In the genomic region with DNA sequence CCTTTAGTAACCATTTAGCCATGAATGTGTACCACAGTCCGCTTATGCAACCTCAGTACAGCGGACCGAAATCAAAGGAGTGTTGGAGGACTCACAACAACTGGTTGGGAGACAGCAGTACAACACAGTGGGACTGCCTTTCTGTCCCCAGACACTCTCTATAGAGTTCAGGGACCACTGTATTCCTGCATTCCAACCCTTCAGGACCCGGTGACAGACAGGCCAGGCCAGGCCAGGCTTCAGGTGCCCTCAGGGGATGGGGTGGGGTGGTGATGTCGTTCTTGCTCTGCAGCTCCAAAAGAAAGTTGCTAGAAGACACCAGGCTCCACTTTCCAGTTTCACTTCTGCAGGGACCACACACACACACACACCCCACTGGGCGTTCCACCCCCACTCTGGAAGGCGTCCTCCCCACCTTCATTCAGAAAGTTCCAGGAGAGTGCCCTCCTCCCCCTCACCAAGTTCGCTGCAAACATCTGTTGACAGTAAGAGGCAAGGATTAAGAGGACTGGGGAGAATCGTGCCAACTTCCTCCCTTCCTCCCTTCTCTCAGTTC, we compare ENCODE assay signal across 10 mouse cellular contexts. TPM values are rescaled to one million over a fixed set of nuclear protein-coding genes. Genes with fewer than 3 reads are reported as not detected.
DNase-seq lines count a peak whose midpoint lies in the region; ATAC-seq and TF ChIP-seq lines count a peak whose summit lies in the region.
"Had no signal": no experiment of that assay in that cellular context is flagged by ENCODE, and none has a peak within 500 bp of the region (broad histone marks: within the 10 kb centered on the region; RNA-seq: fewer than 3 reads in every experiment).

No protein-coding gene starts in this region.

- no peak for DNase-seq in forebrain, embryonic 10.5 days (ENCODE audit: extremely low spot score, low spot score)
- no peak for DNase-seq in forebrain, postnatal 0 days
- no peak for DNase-seq in liver, embryonic 11.5 days (ENCODE audit: low spot score)
- no peak for DNase-seq in liver
- DNase-seq in embryonic facial prominence, embryonic 11.5 days (ENCODE audit: low spot score) = peak; percentile 18
- no peak for DNase-seq in hindbrain, embryonic 11.5 days (ENCODE audit: low spot score)
- no peak for DNase-seq in layer of hippocampus, adult 18-20 months (ENCODE audit: low spot score in 2 of 2)
- DNase-seq: kidney, adult 9 months had no signal

- WGBS in forebrain, embryonic 10.5 days = 29% methylated on average over 9 of the region's 9 CpGs
- 31% methylated on average over 9 of the region's 9 CpGs for whole genome bisulfite sequencing in forebrain, postnatal 0 days
- 45% methylated on average over 9 of the region's 9 CpGs for WGBS in liver, embryonic 11.5 days
- 26% methylated on average over 9 of the region's 9 CpGs for WGBS in embryonic facial prominence, embryonic 11.5 days
- whole genome bisulfite sequencing in hindbrain, embryonic 11.5 days = 31% methylated on average over 9 of the region's 9 CpGs

- no peak for TF ChIP-seq CTCF in forebrain, postnatal 0 days (IDR thresholded peaks at IDR 0.05; ENCODE audit: low read depth)

- H3K4me2 ChIP-seq in forebrain, postnatal 0 days (ENCODE audit: low read depth) = no peak overlapping the region
- H3K4me2 ChIP-seq in liver, embryonic 11.5 days = peak overlapping the region; percentile 21; the same call in 1 of the 2 replicates
- H3K4me2 ChIP-seq in embryonic facial prominence, embryonic 11.5 days (ENCODE audit: low read depth, low read length) = no peak overlapping the region
- no peak overlapping the region for H3K4me2 ChIP-seq in hindbrain, embryonic 11.5 days (replicated peaks; ENCODE audit: low read depth, low read length)
- H3K4me2 ChIP-seq: midbrain, embryonic 11.5 days had no signal

- no peaks in the 10 kb centered on the region for H3K9me3 ChIP-seq in forebrain, embryonic 10.5 days
- H3K9me3 ChIP-seq in forebrain, postnatal 0 days (ENCODE audit: low read length) = no peaks in the 10 kb centered on the region
- H3K9me3 ChIP-seq in liver, embryonic 11.5 days (ENCODE audit: control insufficient read depth, low read length) = no peaks in the 10 kb centered on the region
- H3K9me3 ChIP-seq in embryonic facial prominence, embryonic 11.5 days (replicated peaks; ENCODE audit: control insufficient read depth, low read length) = no peaks in the 10 kb centered on the region
- no peaks in the 10 kb centered on the region for H3K9me3 ChIP-seq in megakaryocyte, embryonic 14.5 days
- H3K9me3 ChIP-seq in hindbrain, embryonic 11.5 days (ENCODE audit: control insufficient read depth, low read length) = no peaks in the 10 kb centered on the region

- H3K36me3 ChIP-seq in forebrain, embryonic 10.5 days (replicated peaks) = no peaks in the 10 kb centered on the region
- no peaks in the 10 kb centered on the region for H3K36me3 ChIP-seq in forebrain, postnatal 0 days (ENCODE audit: insufficient read depth)
- H3K36me3 ChIP-seq in liver, embryonic 11.5 days (ENCODE audit: control insufficient read depth, insufficient read depth, low read length) = no peaks in the 10 kb centered on the region
- H3K36me3 ChIP-seq in embryonic facial prominence, embryonic 11.5 days (replicated peaks; ENCODE audit: control insufficient read depth, insufficient read depth, low read depth, low read length) = no peaks in the 10 kb centered on the region
- no peaks in the 10 kb centered on the region for H3K36me3 ChIP-seq in megakaryocyte, embryonic 14.5 days (replicated peaks; ENCODE audit: low read length)
- no peaks in the 10 kb centered on the region for H3K36me3 ChIP-seq in hindbrain, embryonic 11.5 days (ENCODE audit: control insufficient read depth, insufficient read depth, low read length)

- peak overlapping the region; percentile 49; the same call in 1 of the 2 replicates for H3K27ac ChIP-seq in forebrain, embryonic 10.5 days
- H3K27ac ChIP-seq in forebrain, postnatal 0 days (ENCODE audit: low read depth, low read length) = no peak overlapping the region
- H3K27ac ChIP-seq in liver, embryonic 11.5 days (ENCODE audit: low read depth, low read length) = no peak overlapping the region
- no peak overlapping the region for H3K27ac ChIP-seq in embryonic facial prominence, embryonic 11.5 days (replicated peaks; ENCODE audit: low read depth, low read length)
- H3K27ac ChIP-seq in hindbrain, embryonic 11.5 days (ENCODE audit: low read depth, low read length) = no peak overlapping the region

- H3K4me1 ChIP-seq in forebrain, embryonic 10.5 days = peaks cover 14% of the 10 kb centered on the region
- H3K4me1 ChIP-seq in forebrain, postnatal 0 days (ENCODE audit: insufficient read depth) = no peaks in the 10 kb centered on the region
- peaks cover 9% of the 10 kb centered on the region for H3K4me1 ChIP-seq in liver, embryonic 11.5 days (replicated peaks; ENCODE audit: control insufficient read depth, insufficient read depth, low read length)
- 0 out of 2 replicates have a peak, but pooled peaks cover 3% of the 10 kb centered on the region for H3K4me1 ChIP-seq in embryonic facial prominence, embryonic 11.5 days (ENCODE audit: control insufficient read depth, insufficient read depth, low read length)
- peaks cover 6% of the 10 kb centered on the region for H3K4me1 ChIP-seq in megakaryocyte, embryonic 14.5 days
- H3K4me1 ChIP-seq in hindbrain, embryonic 11.5 days (replicated peaks; ENCODE audit: control insufficient read depth, insufficient read depth, low read length) = no peaks in the 10 kb centered on the region

- ATAC-seq in forebrain, postnatal 0 days = no peak
- ATAC-seq in liver, embryonic 11.5 days (replicated peaks; ENCODE audit: low FRiP score) = no peak
- ATAC-seq in embryonic facial prominence, embryonic 11.5 days (replicated peaks; ENCODE audit: insufficient number of reproducible peaks, low FRiP score, low TSS enrichment, low read depth) = no peak
- no peak for ATAC-seq in hindbrain, embryonic 11.5 days (ENCODE audit: low FRiP score)

- no peak overlapping the region for H3K9ac ChIP-seq in forebrain, postnatal 0 days
- no peak overlapping the region for H3K9ac ChIP-seq in liver, embryonic 11.5 days (ENCODE audit: low read depth, low read length)
- no peak overlapping the region for H3K9ac ChIP-seq in embryonic facial prominence, embryonic 11.5 days (replicated peaks; ENCODE audit: low read length)
- no peak overlapping the region for H3K9ac ChIP-seq in hindbrain, embryonic 11.5 days (ENCODE audit: low read depth, low read length)

- H3K27me3 ChIP-seq in forebrain, embryonic 10.5 days (ENCODE audit: poor library complexity, severe bottlenecking) = no peaks in the 10 kb centered on the region
- no peaks in the 10 kb centered on the region for H3K27me3 ChIP-seq in forebrain, postnatal 0 days (ENCODE audit: insufficient read depth, low read length)
- no peaks in the 10 kb centered on the region for H3K27me3 ChIP-seq in liver, embryonic 11.5 days (replicated peaks; ENCODE audit: control insufficient read depth, insufficient read depth, low read length)
- no peaks in the 10 kb centered on the region for H3K27me3 ChIP-seq in embryonic facial prominence, embryonic 11.5 days (ENCODE audit: control insufficient read depth, insufficient read depth, low read length)
- H3K27me3 ChIP-seq in megakaryocyte, embryonic 14.5 days (replicated peaks) = peaks cover 18% of the 10 kb centered on the region
- H3K27me3 ChIP-seq in hindbrain, embryonic 11.5 days (ENCODE audit: control insufficient read depth, insufficient read depth, low read length) = no peaks in the 10 kb centered on the region

- no peak overlapping the region for H3K4me3 ChIP-seq in forebrain, embryonic 10.5 days
- H3K4me3 ChIP-seq in forebrain, postnatal 0 days (ENCODE audit: low read depth, low read length) = no peak overlapping the region
- no peak overlapping the region for H3K4me3 ChIP-seq in liver, embryonic 11.5 days (ENCODE audit: low read depth, low read length)
- no peak overlapping the region for H3K4me3 ChIP-seq in embryonic facial prominence, embryonic 11.5 days (ENCODE audit: low read depth, low read length)
- peak overlapping the region; percentile 11 for H3K4me3 ChIP-seq in megakaryocyte, embryonic 14.5 days (replicated peaks)
- no peak overlapping the region for H3K4me3 ChIP-seq in hindbrain, embryonic 11.5 days (ENCODE audit: low read depth, low read length)

RNA-seq across cellular contexts. Expression of gene Sinhcaf, which starts 25.2 kb away (rescaled TPM):
- polyA plus RNA-seq in forebrain, embryonic 10.5 days (2016; fragmentation: Nextera tagmentation; extraction: Ambion mirVana) = 333 and 368 TPM in 2 replicates
- 21.8 and 25.3 TPM in 2 replicates for total RNA-seq in forebrain, postnatal 0 days (2014; rRNA removed)
- 19.4 and 22.4 TPM in 2 replicates for polyA plus RNA-seq in forebrain, postnatal 0 days (2015; fragmentation: Nextera tagmentation; extraction: Ambion mirVana)
- polyA plus RNA-seq in liver, embryonic 11.5 days (2014; fragmentation: Nextera tagmentation; extraction: Ambion mirVana) = 102 and 104 TPM in 2 replicates
- polyA plus RNA-seq in embryonic facial prominence, embryonic 11.5 days (2014; fragmentation: Nextera tagmentation; extraction: Ambion mirVana) = 254 and 263 TPM in 2 replicates
- 5.2 and 13.1 TPM in 2 replicates for polyA plus RNA-seq in megakaryocyte, embryonic 14.5 days (2012; ENCODE audit: insufficient read depth, low replicate concordance)
- 246 and 283 TPM in 2 replicates for polyA plus RNA-seq in hindbrain, embryonic 11.5 days (2014; fragmentation: Nextera tagmentation; extraction: Ambion mirVana)
- 1 to 10 TPM; 1.8 to 3.2 TPM for total RNA-seq in layer of hippocampus, adult 18-20 months (2021)
